Mouse (Mus musculus): ENCODE measurements around the gene Tes.

Tes gene

DNA sequence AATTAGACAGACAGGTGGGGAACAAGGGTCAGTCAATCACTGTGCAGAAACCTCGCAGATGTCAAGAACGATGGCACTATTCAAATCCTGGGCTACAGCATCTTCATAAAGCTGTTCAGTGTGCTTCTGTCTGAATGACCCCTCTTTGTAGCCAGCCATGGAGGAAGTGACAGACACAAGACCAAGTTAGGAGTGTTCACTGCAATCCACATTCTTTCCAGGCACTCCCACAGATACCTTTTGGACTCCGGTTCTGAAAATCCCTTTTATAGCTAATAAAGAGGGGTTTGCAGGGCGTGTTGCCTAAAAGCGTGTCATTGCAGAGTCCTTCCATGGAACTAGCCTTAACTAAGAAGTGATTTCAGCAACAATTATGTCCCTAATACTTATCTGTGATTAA lies 14.9 kb downstream of the Tes start:
- no peak for DNase-seq

DNA sequence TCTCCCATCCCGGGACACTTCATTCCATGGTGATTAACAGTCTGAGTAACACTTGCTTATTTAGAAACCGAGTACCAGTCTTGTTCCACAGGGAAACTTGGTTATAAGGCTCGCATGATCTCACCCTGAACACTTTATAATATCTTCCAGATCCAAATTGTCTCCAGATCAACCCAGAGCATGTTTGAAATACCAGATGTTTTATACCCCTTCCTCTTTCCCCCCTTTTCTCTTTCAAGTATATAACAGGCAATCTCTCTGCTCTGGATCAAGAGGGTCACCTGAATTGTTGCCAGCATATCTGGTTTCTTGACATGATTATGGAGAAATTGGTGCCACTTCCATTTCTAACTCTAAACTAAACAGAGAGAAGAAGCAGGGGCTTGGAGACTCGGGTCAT lies 17.3 kb downstream of the Tes start:
- no peak for DNase-seq

DNA sequence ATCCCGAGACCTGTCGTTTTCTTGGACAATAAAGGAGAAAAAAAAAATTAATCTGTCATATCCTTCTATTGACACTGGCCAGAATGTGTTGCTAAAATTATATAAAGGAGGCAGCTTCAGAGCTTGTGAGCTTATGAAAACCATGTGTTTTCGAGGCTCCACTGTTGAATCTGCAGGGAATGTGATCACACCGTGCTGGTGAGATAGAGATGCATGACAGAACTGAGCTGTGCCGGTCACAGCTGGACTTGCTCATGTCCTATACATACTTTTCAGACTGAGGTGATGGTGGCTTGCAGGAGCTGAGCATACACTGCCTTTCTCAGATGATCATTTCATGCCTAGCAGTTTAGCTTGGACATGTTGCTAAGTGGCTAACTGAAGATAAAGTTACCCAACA lies 17.9 kb downstream of the Tes start:
- no peak for DNase-seq

DNA sequence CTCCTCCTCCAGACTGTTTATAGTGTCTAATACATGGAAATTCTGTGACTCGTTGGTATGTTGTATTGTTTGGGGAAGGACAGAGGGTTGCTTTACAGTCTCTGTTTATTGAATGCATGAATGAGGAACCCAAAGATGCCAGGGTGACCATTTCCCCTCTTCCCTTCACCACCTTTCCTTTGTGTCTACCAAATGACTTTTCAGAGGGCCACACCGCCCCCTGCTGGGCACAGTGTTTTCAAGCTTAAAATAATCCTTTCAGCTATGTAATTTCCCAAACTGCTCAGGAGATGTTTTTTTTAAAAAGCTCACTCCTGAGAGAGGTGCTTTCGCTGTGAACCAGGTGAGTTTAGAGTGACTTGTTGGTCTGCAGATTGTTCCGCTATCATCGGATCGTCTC lies 22.5 kb downstream of the Tes start:
- peak; percentile 4 for DNase-seq

DNA sequence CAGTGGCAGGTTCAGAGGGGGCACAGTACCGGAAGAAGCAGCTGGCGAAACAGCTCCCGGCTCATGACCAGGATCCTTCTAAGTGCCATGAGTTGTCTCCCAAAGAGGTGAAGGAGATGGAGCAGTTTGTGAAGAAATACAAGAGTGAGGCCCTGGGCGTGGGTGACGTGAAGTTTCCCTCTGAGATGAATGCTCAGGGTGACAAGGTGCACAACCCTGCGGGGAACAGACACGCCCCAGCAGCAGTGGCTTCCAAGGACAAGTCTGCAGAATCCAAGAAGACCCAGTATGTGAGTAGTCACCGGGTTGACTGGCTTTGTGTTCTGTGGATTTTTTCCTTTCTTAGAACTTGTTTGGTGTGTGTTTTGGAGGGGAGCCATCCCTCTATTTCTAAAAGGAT lies 32.4 kb downstream of the Tes start:
- DNase-seq: no peak

DNA sequence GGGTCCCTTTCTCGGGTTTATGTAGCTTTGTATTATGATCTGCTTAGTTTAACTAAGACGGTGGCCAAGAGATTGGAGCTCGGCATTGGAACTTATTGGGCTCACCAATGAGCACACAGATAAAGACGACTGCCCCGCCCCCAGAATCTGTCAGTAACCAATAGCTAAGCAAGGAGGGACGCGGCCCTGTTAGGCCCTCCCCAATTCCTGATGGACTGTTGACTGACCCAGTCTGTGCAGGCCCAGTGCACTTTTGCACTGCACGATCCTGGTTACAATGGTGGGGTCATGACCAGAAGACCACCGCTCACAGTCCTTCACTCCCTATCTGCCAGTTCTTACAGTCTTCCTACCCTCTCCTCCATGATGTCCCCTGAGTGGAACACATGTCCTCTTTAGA lies 33.6 kb downstream of the Tes start:
- DNase-seq: no peak

DNA sequence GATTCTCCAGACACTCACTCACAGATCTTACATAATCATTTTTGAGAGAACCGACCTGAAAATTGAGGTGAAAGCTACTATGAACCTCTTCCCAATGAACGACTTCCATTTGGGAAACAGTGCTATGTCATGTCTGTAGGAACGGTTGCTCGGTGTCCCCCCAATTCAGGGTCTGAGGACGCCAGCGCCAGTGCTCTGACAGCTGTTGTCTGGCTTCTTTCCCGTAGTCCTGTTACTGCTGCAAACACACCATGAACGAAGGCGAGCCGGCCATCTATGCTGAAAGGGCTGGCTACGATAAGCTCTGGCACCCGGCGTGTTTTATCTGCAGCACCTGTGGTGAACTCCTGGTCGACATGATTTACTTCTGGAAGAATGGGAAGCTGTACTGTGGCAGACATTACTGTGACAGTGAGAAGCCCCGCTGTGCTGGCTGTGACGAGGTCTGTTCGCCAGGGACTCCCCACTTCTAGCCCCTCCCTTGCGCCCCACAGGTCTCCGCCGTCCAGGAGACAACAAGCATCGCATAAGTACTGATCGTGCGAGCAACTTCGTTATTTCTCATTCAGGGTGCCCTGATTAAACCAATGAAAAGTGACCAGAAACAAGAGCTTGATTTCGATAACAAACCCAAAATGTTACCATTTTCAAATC lies 34.7 kb downstream of the Tes start:
- DNase-seq: no peak

DNA sequence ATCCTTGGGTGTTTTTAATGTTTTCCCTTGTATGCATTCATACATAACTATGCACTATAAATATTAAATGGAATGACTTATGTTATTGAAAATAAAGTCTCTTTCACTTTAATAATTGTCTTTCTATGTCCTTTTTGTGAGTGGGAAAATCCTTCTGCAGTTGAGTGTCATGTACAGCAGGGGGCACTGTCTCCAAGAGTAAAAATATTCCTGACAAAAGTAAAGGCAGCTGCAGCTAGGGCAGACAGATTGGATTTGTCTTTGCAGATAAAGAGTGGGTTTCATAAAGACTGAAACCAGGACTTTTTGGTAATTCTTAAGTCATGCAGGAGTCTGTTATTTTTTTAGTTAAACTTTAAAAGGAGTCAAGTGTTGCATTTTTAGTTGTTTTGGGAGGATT lies 40.8 kb downstream of the Tes start:
- peak; percentile 14 for DNase-seq

DNA sequence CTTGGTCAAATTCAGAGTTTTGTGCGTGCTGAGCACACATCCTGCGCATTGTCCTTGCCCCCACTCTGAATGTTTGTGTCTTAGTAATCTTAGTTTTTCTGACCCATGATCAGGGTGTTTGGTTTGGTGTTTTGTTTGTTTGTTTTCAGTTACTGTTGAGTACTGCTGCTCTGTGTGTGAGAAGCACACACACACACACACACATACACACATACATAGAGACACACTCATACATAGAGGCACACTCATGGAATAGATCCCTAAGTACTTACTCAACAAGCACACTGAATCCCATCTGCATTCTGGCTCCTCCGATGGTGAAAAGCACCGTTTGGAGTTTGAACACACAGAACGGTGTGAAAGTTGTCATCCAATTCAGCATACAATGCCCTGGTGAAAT lies 41.5 kb downstream of the Tes start:
- DNase-seq: no peak

DNA sequence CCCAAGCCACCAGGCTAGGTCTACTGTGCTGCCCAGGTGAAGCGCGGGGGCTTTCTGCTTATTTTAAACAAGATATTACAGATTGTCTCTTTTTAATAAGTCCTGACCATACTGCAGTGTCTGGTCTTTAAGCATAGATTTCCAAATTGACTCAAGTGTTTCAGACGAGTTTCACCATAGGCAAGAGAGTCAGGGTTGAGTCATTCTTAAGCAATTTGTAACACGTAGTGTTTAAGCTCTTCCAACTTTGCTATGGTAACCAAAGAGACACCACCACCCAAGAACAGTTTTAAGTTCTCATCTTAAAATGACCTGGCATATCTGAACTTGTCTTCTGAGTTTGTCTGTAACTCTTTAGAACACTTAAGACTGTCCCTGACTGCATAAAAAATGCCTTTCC lies 44.3 kb downstream of the Tes start:
- no peak for DNase-seq

DNA sequence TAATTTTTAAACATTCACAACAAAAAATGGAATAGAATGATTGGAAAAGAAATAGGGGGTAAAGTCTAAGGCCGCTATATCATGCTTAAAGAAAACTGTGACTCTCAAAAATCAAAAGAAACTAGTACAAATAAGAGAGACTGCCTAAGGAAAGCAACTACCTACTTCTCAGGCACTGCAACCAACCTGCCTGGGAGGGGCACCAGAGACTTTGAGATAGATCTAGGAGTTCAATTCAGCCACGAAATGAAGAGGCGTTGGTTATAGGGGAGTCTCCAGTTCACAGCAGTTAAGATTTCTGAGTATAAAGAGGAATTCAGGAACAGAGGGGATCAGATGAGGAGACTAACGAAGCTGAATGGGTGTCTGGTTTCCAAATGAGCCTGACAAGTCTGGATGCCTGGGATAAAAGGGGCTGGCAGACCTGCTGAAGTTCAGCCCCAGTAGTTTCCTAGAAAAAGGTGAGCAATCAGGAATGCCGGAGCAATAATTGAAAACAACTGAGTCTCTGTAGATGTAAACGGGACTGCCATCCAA lies 45.7 kb downstream of the Tes start:
- DNase-seq: no peak

DNA sequence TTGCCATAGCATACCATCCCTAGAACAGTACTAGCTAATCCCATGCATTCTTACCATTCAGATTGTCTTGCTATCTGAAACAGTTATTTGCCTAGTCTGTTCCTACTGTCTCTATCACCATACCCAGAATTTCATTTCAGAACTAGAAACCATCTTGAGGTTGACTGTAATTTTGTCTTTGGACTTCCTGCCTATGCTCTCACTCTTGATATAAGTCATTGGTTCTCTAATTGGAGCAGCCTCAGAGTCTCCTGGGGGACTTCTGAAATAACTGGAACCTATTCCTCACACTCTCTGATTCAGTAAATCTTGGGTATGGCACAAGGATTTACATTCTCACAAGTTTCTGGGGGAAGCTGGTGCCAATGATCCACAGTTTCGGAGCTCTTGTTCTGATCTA lies 47.1 kb downstream of the Tes start:
- no peak for DNase-seq

DNA sequence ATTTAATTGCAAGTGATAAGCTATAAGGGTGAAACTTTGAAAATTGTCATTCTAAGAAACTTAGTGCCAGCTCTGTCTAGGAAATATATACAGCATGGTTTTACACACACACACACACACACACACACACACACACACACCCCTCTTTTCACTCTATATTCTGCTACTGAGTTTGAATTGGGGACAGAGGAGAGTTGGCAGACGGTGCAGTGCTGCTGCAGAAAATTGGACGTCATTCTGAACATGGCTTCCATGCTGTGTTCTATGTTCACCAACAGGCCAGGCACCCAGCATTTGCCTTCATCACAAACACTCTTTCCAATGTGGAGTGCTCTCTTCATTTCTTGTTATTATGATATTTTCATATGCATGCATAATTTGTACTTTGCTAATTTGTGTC lies 48.0 kb downstream of the Tes start:
- DNase-seq: no peak

DNA sequence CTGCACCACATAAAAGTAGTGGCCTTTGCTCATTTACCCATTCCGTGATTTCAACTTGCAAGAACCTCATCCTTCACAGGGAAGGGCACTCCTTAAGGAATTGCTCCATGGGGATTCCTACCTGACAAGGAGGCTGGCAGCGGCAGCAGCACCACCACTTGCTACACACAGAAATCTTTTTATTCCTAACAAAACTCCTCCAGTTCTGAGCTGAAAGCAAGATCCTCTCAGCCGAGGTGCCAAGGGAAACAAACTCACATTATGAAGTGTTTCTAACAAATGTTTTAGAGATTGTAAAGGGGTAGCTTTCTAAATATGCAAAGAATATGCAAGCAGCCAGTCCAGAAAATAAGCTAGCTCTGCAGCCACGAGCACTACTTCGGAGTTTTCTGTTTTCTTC lies 49.6 kb downstream of the Tes start:
- no peak for DNase-seq

DNA sequence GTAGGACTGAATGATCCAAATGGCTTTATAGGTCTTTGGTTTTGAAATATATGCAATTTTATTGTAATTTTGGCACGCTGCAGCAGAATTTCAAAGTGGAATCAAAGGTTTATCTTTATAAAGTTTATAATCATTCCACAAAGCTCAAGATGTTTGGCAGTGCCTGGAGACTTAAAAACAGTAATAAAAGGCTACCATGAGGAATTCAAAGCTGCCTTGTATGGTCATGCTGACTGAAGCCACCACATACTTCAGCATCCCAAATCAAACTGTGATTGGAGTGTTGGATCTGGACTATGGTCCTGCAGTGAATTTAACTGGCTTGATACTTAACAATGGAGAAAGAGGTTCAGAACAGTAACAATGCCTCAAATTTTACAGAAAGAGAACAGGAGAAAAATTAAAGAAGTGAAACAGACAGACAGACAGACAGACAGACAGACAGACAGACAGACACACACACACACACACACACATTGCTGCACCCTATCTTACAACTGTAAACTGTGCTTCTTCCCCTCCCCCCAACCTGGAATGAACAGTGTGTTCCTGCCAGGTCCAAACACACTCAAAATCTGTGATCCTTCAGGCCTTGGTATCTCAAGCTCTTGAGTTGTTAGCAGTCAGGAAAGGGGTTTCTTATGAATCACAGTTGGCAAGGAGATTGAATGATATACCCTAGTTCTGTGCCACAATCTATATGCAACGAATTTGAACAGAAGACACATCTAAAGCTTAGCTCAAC lies 50.3 kb downstream of the Tes start:
- no peak for DNase-seq

DNA sequence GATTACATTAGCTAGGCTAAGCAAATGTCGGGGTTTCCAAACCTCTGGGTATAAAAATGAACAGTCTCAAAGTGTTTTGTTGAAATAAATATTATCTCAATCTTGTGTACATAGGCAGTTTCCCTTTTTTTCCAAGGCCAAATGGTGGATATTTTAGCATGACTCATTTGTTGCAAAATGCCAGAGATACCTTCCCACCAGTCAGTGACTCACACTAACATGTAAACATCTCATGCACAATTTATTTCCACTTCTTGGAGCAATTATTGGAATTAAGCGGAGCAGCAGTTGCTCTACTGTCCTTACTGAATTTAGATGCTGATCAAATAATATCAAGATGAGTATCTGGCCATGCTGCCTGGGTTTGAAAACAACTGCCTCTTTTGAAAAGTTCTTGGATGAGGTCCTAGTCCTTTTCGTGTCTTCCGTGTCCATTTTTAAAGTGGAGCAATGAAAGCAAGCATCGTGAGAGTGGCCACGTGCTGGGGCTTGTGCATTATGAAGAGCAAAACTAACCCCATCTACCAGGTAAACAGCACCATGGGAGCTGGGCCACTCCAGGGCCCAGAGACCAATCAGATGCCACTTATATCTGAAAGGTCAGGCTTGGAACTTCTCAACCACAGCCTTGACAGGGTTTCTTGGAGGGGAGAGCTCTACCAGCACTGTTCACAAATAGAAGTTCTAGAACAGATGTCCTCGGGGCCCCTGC lies 54.7 kb downstream of the Tes start:
- no peak for DNase-seq

DNA sequence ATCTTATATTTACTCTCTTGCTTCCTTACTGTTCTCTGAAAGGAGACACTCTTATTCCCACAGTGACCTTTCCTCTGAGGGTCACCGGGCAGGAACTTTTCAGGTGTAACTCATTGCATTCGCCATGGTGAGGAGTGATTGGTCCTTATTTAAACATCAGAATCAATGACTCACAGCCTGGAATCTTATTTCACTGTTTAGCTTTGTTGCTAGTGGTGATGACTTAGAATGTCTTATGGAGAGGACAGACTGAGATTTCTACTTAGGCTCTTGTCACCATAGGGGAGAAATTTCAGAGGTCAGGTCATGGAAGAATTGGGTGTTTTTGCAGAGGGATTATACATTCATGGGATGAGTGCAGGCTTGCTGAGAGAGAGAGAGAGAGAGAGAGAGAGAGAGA lies 75.1 kb downstream of the Tes start:
- DNase-seq: no peak

DNA sequence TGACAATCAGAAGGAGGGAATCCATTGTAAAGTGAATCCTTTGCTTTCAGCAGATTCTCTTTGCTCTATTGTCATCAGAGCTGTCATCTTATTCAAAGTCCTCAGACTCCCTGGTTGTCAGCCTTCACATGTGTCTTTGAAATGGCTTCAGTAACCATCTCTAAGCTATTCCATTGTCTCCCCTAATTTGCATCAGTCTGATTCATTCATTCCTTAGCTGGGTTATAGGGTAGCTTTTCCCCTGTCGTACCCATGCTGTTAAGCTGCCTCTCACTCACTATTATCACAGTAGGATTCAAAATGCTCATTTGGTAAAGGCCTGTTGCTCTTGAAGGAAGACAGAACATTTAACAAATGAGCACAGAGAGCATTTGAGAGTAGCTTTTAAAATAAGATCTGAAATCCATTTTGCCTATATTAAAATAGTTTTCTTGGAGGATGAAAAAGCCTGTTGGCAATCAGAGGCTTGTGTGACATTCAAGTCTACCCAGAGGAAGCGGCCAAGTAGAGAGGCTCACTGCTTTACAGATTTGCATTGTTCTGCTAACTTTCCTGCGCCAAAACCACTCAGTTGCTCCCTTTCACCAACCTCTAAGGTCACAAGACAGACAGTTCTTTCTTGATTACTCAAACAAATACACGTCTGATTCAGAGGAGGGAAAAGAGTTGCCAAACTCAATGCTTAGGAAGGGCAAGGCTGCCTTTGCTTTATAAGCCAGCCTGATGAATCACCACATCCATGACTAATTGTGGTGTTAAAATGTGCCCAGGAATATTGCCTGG lies 77.8 kb downstream of the Tes start:
- no peak for DNase-seq

DNA sequence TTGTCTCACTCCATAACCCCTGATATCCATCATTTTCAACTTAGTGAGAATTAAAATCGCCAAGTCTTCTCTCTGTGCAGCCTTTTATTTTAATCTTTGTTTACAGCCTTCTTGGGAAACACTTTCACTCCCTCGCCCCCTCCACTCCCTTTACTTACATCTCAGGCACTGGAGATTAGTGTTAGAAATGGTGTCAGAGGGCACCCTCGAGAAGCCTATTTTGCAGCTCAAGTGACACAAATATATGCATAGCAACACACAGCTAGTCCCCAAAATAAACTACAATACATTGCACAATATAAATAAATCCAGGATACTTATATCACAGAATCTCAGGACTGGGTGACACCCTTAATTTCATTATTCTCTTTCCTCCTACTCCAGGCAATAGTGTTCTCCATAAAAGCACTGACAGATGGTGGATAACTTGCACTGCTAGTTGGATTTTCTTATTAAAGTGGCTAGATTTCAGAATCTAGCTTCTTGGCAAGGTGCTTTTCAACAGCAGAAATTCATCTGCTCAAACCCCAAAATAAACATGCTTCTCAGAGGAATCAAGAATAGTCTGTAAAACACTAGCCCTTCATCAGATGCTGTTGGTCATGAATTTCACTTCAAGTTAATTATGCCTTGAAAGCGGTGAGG lies 86.2 kb downstream of the Tes start:
- no peak for DNase-seq

DNA sequence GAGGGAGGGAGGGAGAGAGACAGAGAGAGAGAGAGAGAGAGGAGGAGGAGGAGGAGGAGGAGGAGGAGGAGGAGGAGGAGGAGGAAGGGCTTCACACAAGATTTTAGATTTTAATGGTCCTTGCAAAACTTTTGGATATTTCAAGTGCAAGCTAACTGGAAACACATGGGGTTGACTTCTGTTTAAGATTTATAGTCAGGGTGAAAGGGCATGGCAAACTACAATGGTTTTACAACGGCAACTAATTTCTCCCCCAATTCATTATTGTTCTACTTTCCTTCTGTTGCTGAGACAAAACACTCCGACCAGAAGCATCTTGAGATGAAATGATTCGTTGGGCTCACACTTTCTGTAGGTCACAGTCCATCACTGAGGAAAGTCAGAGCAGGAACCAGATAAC lies 87.6 kb downstream of the Tes start:
- no peak for DNase-seq
